ENCODE assay signal across 27 mouse cellular contexts in the genomic region with DNA sequence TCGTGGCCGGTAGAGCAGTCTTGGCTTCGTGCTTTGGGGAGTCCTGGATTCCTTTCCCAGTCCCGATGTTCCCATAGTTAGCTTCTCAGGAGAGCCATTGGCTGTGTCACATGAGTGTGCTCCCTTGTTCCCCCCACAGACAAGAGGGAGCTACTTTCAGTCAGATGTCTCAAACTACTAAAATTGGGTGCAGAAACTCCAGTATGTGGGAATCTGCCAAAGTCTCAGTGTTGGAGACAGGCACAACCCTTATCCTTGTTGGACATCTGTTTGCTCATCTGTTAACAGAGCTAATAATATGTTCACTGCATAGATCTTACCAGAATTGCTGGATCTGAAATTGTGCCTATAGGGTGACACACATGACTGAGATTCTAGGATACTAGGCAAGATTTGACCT. TPM values are rescaled to one million over a fixed set of nuclear protein-coding genes. Genes with fewer than 3 reads are reported as not detected.
DNase-seq lines count a peak whose midpoint lies in the region; ATAC-seq and TF ChIP-seq lines count a peak whose summit lies in the region.
"Had no signal": no experiment of that assay in that cellular context is flagged by ENCODE, and none has a peak within 500 bp of the region (broad histone marks: within the 10 kb centered on the region; RNA-seq: fewer than 3 reads in every experiment).

No protein-coding gene starts in this region.

- TF ChIP-seq CTCF in midbrain, postnatal 0 days (IDR thresholded peaks at IDR 0.05): no peak

- WGBS in midbrain, embryonic 11.5 days: 87% methylated on average over 4 of the region's 4 CpGs
- WGBS in midbrain, postnatal 0 days: 86% methylated on average over 4 of the region's 4 CpGs

- no peak overlapping the region for H3K4me3 ChIP-seq in midbrain, embryonic 11.5 days (ENCODE audit: low read depth, low read length)
- no peak overlapping the region for H3K4me3 ChIP-seq in midbrain, postnatal 0 days (ENCODE audit: low read depth, low read length)
- H3K4me3 ChIP-seq: embryonic facial prominence, embryonic 13.5 days; embryonic facial prominence, embryonic 15.5 days; erythroblast, embryonic 14.5 days; forebrain, embryonic 10.5 days; forebrain, embryonic 12.5 days had no signal

- no peak overlapping the region for H3K4me2 ChIP-seq in midbrain, embryonic 11.5 days
- H3K4me2 ChIP-seq in midbrain, postnatal 0 days (ENCODE audit: low read depth, low read length, poor library complexity, severe bottlenecking): no peak overlapping the region
- H3K4me2 ChIP-seq: embryonic facial prominence, embryonic 13.5 days; embryonic facial prominence, embryonic 15.5 days; forebrain, embryonic 12.5 days had no signal

- ATAC-seq in frontal cortex, adult (ENCODE audit: low TSS enrichment): peak; percentile 20; the same call in 1 of the 2 replicates
- no peak for ATAC-seq in midbrain, embryonic 11.5 days (ENCODE audit: low FRiP score)
- ATAC-seq in midbrain, postnatal 0 days (ENCODE audit: low FRiP score): no peak
- ATAC-seq: CD4-positive, CD25-positive, alpha-beta regulatory T cell, adult 4 months; forebrain, embryonic 14.5 days; forebrain, embryonic 16.5 days had no signal

- no peak for DNase-seq in frontal cortex, postnatal 36 days (ENCODE audit: low spot score in 2 of 2)
- peak; percentile 73 for DNase-seq in midbrain, embryonic 11.5 days (ENCODE audit: low spot score, missing footprints)
- no peak for DNase-seq in midbrain, postnatal 0 days (ENCODE audit: low spot score)
- DNase-seq in MN1 (ENCODE audit: low spot score): no peak
- DNase-seq: adrenal gland, adult 8-10 months; adrenal gland, postnatal 14 days; adrenal gland, postnatal 36 days; B cell, adult 2 months; cerebellum, adult 11 months; cerebellum, adult 18-20 months; cerebellum, adult 8-10 months; cerebellum, adult 9-11 months; cerebellum, postnatal 14 days; cerebellum, postnatal 36 days; embryo, embryonic 11 days had no signal

- H3K9ac ChIP-seq in midbrain, embryonic 11.5 days (ENCODE audit: low read length): no peak overlapping the region
- no peak overlapping the region for H3K9ac ChIP-seq in midbrain, postnatal 0 days (replicated peaks; ENCODE audit: low read length, poor library complexity, severe bottlenecking)
- H3K9ac ChIP-seq: embryonic facial prominence, embryonic 13.5 days; embryonic facial prominence, embryonic 15.5 days; forebrain, embryonic 12.5 days had no signal

- no peaks in the 10 kb centered on the region for H3K36me3 ChIP-seq in midbrain, embryonic 11.5 days (ENCODE audit: control insufficient read depth, insufficient read depth, low read length)
- H3K36me3 ChIP-seq in midbrain, postnatal 0 days (ENCODE audit: insufficient read depth, low read length): no peaks in the 10 kb centered on the region
- H3K36me3 ChIP-seq: embryonic facial prominence, embryonic 13.5 days; embryonic facial prominence, embryonic 15.5 days; forebrain, embryonic 10.5 days; forebrain, embryonic 12.5 days; G1E had no signal

- H3K27me3 ChIP-seq in midbrain, embryonic 11.5 days (ENCODE audit: control insufficient read depth, insufficient read depth, low read length): no peaks in the 10 kb centered on the region
- no peaks in the 10 kb centered on the region for H3K27me3 ChIP-seq in midbrain, postnatal 0 days (ENCODE audit: insufficient read depth, low read length)
- H3K27me3 ChIP-seq: embryonic facial prominence, embryonic 13.5 days; embryonic facial prominence, embryonic 15.5 days; forebrain, embryonic 12.5 days had no signal

- no peaks in the 10 kb centered on the region for H3K9me3 ChIP-seq in midbrain, embryonic 11.5 days (ENCODE audit: control insufficient read depth, low read length)
- H3K9me3 ChIP-seq in midbrain, postnatal 0 days (ENCODE audit: low read length): no peaks in the 10 kb centered on the region
- H3K9me3 ChIP-seq: embryonic facial prominence, embryonic 13.5 days; embryonic facial prominence, embryonic 15.5 days; forebrain, embryonic 10.5 days; forebrain, embryonic 12.5 days; G1E had no signal

- no peaks in the 10 kb centered on the region for H3K4me1 ChIP-seq in midbrain, embryonic 11.5 days (ENCODE audit: control insufficient read depth, insufficient read depth, low read length)
- H3K4me1 ChIP-seq in midbrain, postnatal 0 days (ENCODE audit: insufficient read depth, low read length): no peaks in the 10 kb centered on the region
- H3K4me1 ChIP-seq: embryonic facial prominence, embryonic 13.5 days; embryonic facial prominence, embryonic 15.5 days; forebrain, embryonic 10.5 days; forebrain, embryonic 12.5 days had no signal

- H3K27ac ChIP-seq in midbrain, embryonic 11.5 days (ENCODE audit: low read depth, low read length): no peak overlapping the region
- no peak overlapping the region for H3K27ac ChIP-seq in midbrain, postnatal 0 days (ENCODE audit: low read depth, low read length)
- H3K27ac ChIP-seq: embryonic facial prominence, embryonic 13.5 days; embryonic facial prominence, embryonic 15.5 days; forebrain, embryonic 10.5 days; forebrain, embryonic 12.5 days had no signal

RNA-seq across cellular contexts. Expression of gene Tnr, which starts 21.7 kb away (rescaled TPM):
- polyA plus RNA-seq in midbrain, embryonic 11.5 days (2014; fragmentation: Nextera tagmentation; extraction: Ambion mirVana): 0.16 and 0.77 TPM in 2 replicates
- total RNA-seq in midbrain, postnatal 0 days (2014; rRNA removed): 49.7 and 50.9 TPM in 2 replicates
- polyA plus RNA-seq in midbrain, postnatal 0 days (2015; fragmentation: Nextera tagmentation; extraction: Ambion mirVana): 3.4 and 5.8 TPM in 2 replicates
- total RNA-seq: CH12.LX; common myeloid progenitor, adult 5-6 weeks had no signal
- polyA plus RNA-seq: CD4-positive, CD25-positive, alpha-beta regulatory T cell, adult 4 months; erythroblast, embryonic 14.5 days; G1E had no signal
